Mouse (Mus musculus) liver, embryonic 13.5 days (tissue): ENCODE results near the gene Sez6. TPM values are rescaled to one million over a fixed set of nuclear protein-coding genes. Genes with fewer than 3 reads are reported as not detected.

Experiments used
- ATAC-seq: fragments of 200-750 bp; cut with Nextera tagmentation; 2 replicates; pipeline ENCODE4 v1.8.0; 2017; ENCODE audit warnings: low read depth, mild to moderate bottlenecking, moderate number of reproducible peaks, moderate library complexity
- DNase-seq: peaks from one replicate; pipeline ENCODE4 v3.0.0; 2022
- H3K27ac ChIP-seq: fragments of 300-500 bp; sonication (generic); 2 replicates; pipeline ENCODE4 v1.5.1; 2015; ENCODE audit warnings: moderate library complexity, mild to moderate bottlenecking, inconsistent platforms
- H3K27me3 ChIP-seq: fragments of 300-500 bp; sonication (generic); 2 replicates; pipeline ENCODE4 v1.6.1; 2015; ENCODE audit warnings: mild to moderate bottlenecking, inconsistent platforms
- H3K36me3 ChIP-seq: fragments of 300-500 bp; sonication (generic); 2 replicates; pipeline ENCODE4 v1.6.1; 2015; ENCODE audit warnings: mild to moderate bottlenecking, inconsistent platforms
- H3K4me1 ChIP-seq: fragments of 300-500 bp; sonication (generic); replicated peaks from 2 replicates; pipeline ENCODE4 v1.6.1; 2015; ENCODE audit warnings: inconsistent platforms
- H3K4me2 ChIP-seq: fragments of 300-500 bp; sonication (generic); 2 replicates; pipeline ENCODE4 v1.6.1; 2015; ENCODE audit warnings: inconsistent platforms, mild to moderate bottlenecking, moderate library complexity
- H3K4me3 ChIP-seq: fragments of 300-500 bp; sonication (generic); replicated peaks from 2 replicates; pipeline ENCODE4 v1.5.1; 2015; ENCODE audit warnings: mild to moderate bottlenecking, inconsistent platforms
- H3K9ac ChIP-seq: fragments of 300-500 bp; sonication (generic); 2 replicates; pipeline ENCODE4 v1.6.1; 2015; ENCODE audit warnings: mild to moderate bottlenecking, inconsistent platforms
- H3K9me3 ChIP-seq: fragments of 300-500 bp; sonication (generic); replicated peaks from 2 replicates; pipeline ENCODE4 v1.6.1; 2016; ENCODE audit warnings: inconsistent platforms
- WGBS: fragments of 180-500 bp; shearing (Covaris S2); methylation state at CpG from one replicate; pipeline ENCODE4 v1.1.7; 2015; ENCODE audit not compliant: insufficient replicate concordance; 5-methylcytosine and 5-hydroxymethylcytosine counted together
- polyA plus RNA-seq: library from polyadenylated mRNA; unstranded; fragments of >200 nt; fragmentation: Nextera tagmentation; extraction: Ambion mirVana; gene quantifications from 2 replicates; pipeline ENCODE4 v1.2.1, GENCODE M21; 2015

Sez6 gene
- polyA plus RNA-seq, 1 experiment from 2014 or later, result 0.20 TPM

DNA sequence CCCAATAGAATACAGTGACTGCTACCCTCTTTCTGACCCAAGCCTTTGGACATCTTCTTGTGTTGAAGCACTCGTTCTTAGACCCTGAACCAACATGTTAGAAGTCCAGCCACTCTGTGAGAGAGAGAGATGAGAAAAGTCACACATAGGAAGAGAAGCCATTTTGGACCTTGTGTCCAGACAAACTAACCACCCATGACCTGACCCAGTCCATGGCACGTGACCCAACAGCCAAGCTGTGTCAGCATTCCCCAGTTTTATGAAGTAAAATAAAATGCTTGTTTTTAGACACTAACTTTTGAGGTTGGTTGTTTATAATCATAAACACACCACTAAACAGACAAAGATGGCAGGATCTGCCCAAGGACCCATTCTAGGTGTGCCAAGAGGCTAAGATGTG, 35.6 kb upstream of the Sez6 start:
- H3K27ac ChIP-seq, result no peak overlapping the region

DNA sequence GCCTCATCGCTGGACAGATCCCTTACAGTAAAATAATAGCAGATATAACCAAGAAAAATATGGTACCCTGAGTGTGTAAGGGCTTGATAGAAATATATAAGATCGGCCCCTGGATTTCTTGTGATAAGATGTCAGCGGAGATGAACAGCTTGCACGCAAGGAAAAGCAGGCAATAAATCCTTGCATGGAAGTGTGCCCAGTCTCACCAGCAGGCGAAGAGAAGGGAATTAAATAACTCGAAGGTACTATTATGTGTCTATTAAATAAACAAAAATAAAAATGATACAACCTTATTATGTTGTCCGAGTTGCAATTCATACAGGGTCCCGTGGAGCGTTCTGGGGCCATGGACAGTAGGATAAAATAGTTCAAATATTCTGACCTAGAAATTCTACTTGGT, 34.6 kb upstream of the Sez6 start:
- 72% methylated on average over 9 of the region's 9 CpGs for WGBS
- no peak overlapping the region for H3K4me3 ChIP-seq
- ATAC-seq (no peak), DNase-seq (no peak)
- peaks cover 10% of the 10 kb centered on the region; the same call in 1 of the 2 replicates for H3K4me1 ChIP-seq
- H3K9ac ChIP-seq, result no peak overlapping the region
- H3K27me3 ChIP-seq, result peaks cover 66% of the 10 kb centered on the region
- no peaks in the 10 kb centered on the region for H3K9me3 ChIP-seq
- H3K4me2 ChIP-seq, result no peak overlapping the region
- H3K36me3 ChIP-seq, result no peaks in the 10 kb centered on the region
- no peak overlapping the region for H3K27ac ChIP-seq

More for the DNA sequence above, 35.6 kb upstream of the Sez6 start:
- Histone ChIP-seq H3K36me3 (no peaks in the 10 kb centered on the region; the same call in 1 of the 2 replicates), H3K9ac (no peak overlapping the region), H3K4me3 (no peak overlapping the region), H3K4me2 (no peak overlapping the region), H3K9me3 (no peaks in the 10 kb centered on the region), H3K4me1 (peaks cover 7% of the 10 kb centered on the region; the same call in 1 of the 2 replicates), H3K27me3 (peaks cover 65% of the 10 kb centered on the region)
- DNase-seq, result no peak
- ATAC-seq, result no peak
- WGBS, result 46% methylated on average over 2 of the region's 2 CpGs

DNA sequence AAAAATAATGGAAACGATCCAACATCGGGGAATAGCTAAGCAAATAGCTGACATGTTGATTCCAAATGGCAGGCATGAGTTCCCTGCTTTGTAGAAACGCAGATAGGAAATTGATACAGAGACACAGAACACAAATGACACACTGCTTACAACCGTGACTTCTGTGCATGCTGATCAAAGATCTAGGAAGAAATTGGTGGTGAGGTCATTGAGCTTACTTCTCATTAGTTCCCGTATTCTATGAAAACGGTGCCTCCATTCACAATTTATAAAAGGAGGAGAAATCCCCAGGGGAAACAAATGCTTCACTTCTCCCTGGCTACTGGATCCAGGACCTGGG, 34.1 kb upstream of the Sez6 start:
- DNase-seq (no peak), ATAC-seq (no peak)
- H3K4me2 ChIP-seq, result no peak overlapping the region
- no peak overlapping the region for H3K4me3 ChIP-seq
- no peaks in the 10 kb centered on the region for H3K36me3 ChIP-seq
- 50% methylated on average over 6 of the region's 6 CpGs for WGBS
- H3K9me3 ChIP-seq, result no peaks in the 10 kb centered on the region
- no peak overlapping the region for H3K27ac ChIP-seq
- H3K27me3 ChIP-seq, result peaks cover 69% of the 10 kb centered on the region
- H3K4me1 ChIP-seq, result peaks cover 10% of the 10 kb centered on the region; the same call in 1 of the 2 replicates
- no peak overlapping the region for H3K9ac ChIP-seq

DNA sequence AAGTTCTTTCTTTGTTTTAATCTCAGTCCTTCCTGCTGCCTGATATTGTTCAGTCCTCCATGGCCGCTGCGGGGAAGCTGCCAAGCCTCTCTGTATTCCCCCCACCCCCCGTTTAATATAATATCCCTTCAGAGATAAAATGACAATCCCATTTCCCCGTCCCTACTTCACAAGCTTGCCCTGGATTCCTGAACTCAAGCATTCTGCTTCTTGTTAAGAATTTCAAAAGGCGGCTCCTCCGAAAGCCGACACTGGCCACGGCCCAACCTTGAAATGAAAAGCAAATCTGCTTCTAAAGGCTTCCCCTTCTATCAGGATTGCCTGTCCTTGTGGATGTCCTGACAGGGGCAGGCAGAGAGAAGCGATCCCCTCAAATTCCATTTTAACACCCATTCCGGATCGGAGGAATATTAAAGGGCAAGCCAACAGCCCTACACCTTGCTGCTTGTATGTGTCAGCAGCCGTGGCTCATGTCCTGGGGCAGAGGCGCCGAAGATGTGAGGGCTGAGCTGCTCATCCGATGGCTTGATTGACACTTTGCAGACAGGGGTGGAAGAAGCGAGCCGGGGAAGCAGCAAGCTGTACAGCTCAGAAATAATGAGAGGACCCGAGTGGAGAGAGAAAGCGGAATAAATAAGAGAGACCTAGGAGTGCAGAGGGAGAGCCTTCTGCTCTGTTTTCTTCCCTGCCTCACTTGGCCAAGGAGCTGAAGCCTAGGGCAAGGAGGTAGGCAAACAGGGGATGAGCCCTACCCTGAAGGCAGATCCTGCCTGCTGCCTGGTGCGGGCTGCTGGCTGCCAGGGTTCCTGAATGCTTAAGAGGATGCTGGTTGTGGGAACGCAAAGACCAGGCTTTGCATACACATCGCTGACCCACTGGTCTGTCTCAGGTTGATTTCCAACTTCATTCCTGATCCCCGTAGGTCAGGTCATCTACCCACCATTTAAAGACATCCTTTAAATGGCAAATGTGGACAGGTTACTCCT, 33.5 kb upstream of the Sez6 start:
- H3K4me2 ChIP-seq, result no peak overlapping the region
- DNase-seq (no peak), ATAC-seq (no peak)
- H3K9ac ChIP-seq, result no peak overlapping the region
- no peak overlapping the region for H3K27ac ChIP-seq
- 30% methylated on average over 23 of the region's 23 CpGs for WGBS
- peaks cover 14% of the 10 kb centered on the region for H3K4me1 ChIP-seq
- H3K27me3 ChIP-seq, result peaks cover 75% of the 10 kb centered on the region
- H3K36me3 ChIP-seq, result no peaks in the 10 kb centered on the region
- H3K4me3 ChIP-seq, result no peak overlapping the region
- H3K9me3 ChIP-seq, result no peaks in the 10 kb centered on the region

DNA sequence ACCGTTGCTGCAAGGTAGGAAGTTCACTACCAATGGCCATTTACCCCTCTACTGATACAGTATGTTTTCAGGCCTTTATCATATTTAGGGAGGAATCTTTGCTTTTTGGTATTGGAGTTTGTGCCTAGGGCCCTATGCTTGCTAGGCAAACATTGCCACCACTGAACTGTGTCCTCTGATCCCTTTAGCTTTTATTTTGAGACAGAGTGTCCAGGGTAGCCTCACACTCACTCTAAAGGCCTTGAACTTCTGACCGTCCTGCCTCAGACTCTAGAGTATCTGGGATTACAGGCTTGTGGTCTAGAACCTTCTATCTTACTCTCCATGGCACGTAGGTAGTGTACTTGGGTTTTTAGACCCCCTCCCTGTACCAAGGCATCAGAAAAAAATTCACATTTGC, 30.4 kb upstream of the Sez6 start:
- no peak overlapping the region for H3K4me3 ChIP-seq
- no peaks in the 10 kb centered on the region for H3K9me3 ChIP-seq
- H3K4me2 ChIP-seq, result no peak overlapping the region
- no peaks in the 10 kb centered on the region for H3K36me3 ChIP-seq
- DNase-seq (no peak), ATAC-seq (no peak)
- H3K27me3 ChIP-seq, result peaks cover 73% of the 10 kb centered on the region
- H3K27ac ChIP-seq, result no peak overlapping the region; the same call in 1 of the 2 replicates
- H3K9ac ChIP-seq, result no peak overlapping the region
- peaks cover 15% of the 10 kb centered on the region for H3K4me1 ChIP-seq
- 55% methylated on average over 3 of the region's 3 CpGs for WGBS

DNA sequence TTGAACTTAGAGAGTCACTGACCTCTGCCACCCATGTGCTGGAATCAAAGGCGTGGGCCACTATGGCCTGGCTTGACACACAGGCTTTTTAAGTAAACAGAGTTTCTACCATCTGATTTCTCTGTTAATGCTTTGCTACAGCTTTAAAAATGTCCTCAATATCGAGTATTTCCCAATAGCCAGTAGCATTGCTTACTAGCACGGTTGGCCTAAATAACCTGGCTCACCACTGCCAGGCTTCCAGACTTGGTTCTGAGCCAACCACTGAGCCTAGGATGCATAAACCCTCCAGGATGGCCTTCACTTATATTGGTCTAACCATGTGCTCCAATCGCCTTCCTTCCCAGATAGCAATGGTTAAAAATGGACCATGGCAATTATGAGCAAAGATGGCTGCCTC, 29.9 kb upstream of the Sez6 start:
- no peak for DNase-seq
- ATAC-seq, result no peak
- peaks cover 71% of the 10 kb centered on the region for H3K27me3 ChIP-seq

DNA sequence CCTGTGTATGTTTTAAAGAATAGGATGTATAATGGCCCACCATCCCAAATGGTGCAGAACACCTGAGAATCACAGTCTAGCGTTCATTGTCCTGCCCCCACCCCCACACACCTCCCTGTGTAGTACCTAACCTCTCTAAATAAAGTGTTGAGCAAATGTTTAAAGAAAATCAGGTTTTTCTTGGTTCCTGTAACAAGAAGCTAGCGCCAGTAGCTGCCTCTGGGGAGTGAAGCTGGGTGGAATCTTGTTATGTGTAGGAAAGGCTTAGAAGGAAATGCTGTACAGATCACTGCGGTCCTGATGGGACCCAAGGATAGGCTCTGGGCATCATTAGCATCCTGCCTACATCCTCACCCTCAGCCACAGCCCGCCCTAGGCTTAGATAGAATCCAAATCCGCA, 29.2 kb upstream of the Sez6 start:
- 44% methylated on average over 5 of the region's 5 CpGs for WGBS
- no peak overlapping the region for H3K9ac ChIP-seq
- no peak overlapping the region for H3K4me2 ChIP-seq
- H3K27me3 ChIP-seq, result peaks cover 69% of the 10 kb centered on the region
- H3K4me1 ChIP-seq, result peaks cover 7% of the 10 kb centered on the region
- no peak for DNase-seq
- ATAC-seq, result no peak
- no peak overlapping the region for H3K27ac ChIP-seq
- H3K36me3 ChIP-seq, result no peaks in the 10 kb centered on the region
- H3K4me3 ChIP-seq, result no peak overlapping the region
- no peaks in the 10 kb centered on the region for H3K9me3 ChIP-seq

More for the DNA sequence above, 29.9 kb upstream of the Sez6 start:
- Histone ChIP-seq H3K4me1 (peaks cover 11% of the 10 kb centered on the region), H3K36me3 (no peaks in the 10 kb centered on the region), H3K9ac (no peak overlapping the region), H3K4me3 (no peak overlapping the region), H3K27ac (no peak overlapping the region; the same call in 1 of the 2 replicates), H3K9me3 (no peaks in the 10 kb centered on the region), H3K4me2 (no peak overlapping the region)
- 63% methylated on average over 4 of the region's 4 CpGs for WGBS

DNA sequence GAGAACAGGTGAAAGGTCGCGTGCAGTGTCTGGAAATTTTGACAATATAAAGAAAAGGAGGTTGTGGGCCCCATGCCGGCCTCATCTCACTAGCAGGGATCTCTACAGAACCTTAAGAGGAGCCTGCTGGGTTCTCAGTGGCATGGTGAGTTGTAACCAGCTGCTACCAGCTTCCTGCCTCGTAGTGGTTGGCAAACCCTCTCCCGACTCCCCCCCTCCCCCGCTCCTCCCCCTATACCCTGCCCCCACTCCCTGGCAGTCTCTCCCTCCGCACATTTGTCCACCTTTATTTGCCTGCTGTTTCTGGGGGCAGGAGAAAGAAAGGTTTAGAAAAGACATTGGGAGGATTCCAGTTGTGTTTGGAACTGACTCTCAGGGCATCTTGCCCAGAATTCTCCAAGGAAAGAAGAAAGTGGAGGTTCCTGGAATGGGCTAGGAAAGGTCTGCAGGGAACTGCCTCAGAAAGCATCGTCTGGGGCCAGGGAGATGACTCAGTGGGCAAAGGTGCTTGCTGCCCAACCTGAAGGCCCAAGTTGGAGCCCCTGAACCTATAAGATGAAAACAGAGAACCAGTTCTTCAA, 28.7 kb upstream of the Sez6 start:
- H3K4me1 ChIP-seq, result peaks cover 7% of the 10 kb centered on the region
- H3K36me3 ChIP-seq, result no peaks in the 10 kb centered on the region
- no peak overlapping the region for H3K9ac ChIP-seq
- no peak overlapping the region for H3K27ac ChIP-seq
- H3K4me3 ChIP-seq, result no peak overlapping the region
- DNase-seq, result no peak
- WGBS, result 37% methylated on average over 8 of the region's 8 CpGs
- peaks cover 69% of the 10 kb centered on the region for H3K27me3 ChIP-seq
- no peaks in the 10 kb centered on the region for H3K9me3 ChIP-seq
- no peak overlapping the region for H3K4me2 ChIP-seq
- no peak for ATAC-seq

DNA sequence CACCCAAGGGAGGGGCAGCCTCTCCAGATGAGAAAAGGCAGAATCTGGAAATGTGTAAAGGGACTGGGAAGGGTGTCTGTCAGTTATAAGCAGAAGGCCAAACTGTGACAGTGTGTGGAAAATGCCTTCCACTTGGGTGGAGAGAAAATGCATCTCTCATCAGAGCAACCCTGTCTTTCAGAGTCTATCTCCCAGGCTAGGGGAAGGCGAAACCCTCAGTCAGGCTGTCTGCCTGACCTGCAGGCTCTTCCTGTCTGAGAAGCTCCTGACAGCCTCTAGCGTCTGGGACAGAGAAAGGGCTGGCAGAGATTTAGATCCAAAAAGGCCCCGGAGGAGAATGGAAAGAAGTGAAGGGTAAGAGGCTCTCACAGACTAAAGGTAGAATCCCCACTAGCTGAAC, 26.8 kb upstream of the Sez6 start:
- no peak overlapping the region for H3K27ac ChIP-seq
- DNase-seq (no peak), ATAC-seq (no peak)
- 25% methylated on average over 3 of the region's 3 CpGs for WGBS
- H3K9ac ChIP-seq, result no peak overlapping the region
- no peak overlapping the region for H3K4me3 ChIP-seq
- H3K4me1 ChIP-seq, result peaks cover 7% of the 10 kb centered on the region
- no peaks in the 10 kb centered on the region for H3K36me3 ChIP-seq
- peaks cover 68% of the 10 kb centered on the region for H3K27me3 ChIP-seq
- H3K4me2 ChIP-seq, result no peak overlapping the region
- no peaks in the 10 kb centered on the region for H3K9me3 ChIP-seq

DNA sequence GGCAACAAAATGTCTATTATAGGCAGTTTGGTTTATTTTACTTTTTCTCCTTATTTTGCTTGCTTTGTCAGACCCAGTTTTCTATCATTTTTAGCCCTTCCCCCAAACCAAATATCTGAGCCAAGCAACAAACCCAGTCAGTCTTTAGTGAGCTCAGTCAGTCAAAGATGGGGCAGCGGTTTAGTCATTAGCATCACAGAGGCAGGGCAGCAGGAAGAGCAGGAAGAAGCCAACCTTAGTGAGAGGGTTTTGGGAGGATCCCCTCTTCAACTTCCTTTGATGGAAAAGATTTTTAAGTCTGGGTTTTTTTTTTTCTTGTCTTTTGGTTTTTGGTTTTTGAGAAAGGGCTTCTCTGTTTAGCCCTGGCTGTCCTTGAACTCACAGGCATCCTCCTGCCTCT, 25.9 kb upstream of the Sez6 start:
- no peak overlapping the region for H3K4me2 ChIP-seq
- H3K9ac ChIP-seq, result no peak overlapping the region
- ATAC-seq, result no peak
- H3K4me3 ChIP-seq, result no peak overlapping the region
- no peak for DNase-seq
- no peak overlapping the region for H3K27ac ChIP-seq
- H3K36me3 ChIP-seq, result no peaks in the 10 kb centered on the region
- no peaks in the 10 kb centered on the region for H3K9me3 ChIP-seq
- 41% methylated on average over 1 of the region's 1 CpGs for WGBS
- H3K27me3 ChIP-seq, result peaks cover 67% of the 10 kb centered on the region
- peaks cover 7% of the 10 kb centered on the region for H3K4me1 ChIP-seq

DNA sequence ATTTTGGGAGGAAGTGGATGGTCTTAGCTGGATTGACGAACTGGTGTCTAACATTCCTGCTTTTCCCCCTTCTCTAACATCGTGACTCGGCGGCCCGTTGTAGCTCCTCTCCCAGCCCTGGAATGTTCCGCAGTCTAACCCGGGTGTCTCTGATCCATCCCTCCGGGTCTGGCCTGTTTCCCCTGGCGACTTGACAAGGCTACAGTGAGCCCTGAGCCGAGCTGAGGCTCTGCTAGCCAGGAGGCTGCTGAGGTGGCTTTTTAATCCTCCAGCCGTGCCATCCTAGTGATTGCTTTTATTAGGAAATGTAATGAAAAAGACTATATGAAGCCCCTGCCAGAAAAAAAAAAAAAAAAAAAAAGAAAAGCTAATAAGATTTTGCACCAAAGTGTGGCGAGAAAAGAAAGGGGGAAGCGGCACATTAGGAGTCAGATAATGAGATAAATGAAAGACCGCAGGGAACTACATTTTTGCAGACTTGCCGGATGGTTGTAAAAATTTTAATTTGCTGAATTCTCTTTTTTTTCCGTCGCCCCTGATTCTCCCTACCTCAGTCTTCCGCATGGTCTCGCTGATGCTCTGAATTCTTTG, 24.4 kb upstream of the Sez6 start:
- H3K4me2 ChIP-seq, result no peak overlapping the region
- DNase-seq, result no peak
- no peaks in the 10 kb centered on the region for H3K36me3 ChIP-seq
- peaks cover 4% of the 10 kb centered on the region; the same call in 1 of the 2 replicates for H3K4me1 ChIP-seq
- no peak for ATAC-seq
- no peak overlapping the region for H3K9ac ChIP-seq
- 30% methylated on average over 19 of the region's 19 CpGs for WGBS
- H3K9me3 ChIP-seq, result no peaks in the 10 kb centered on the region
- no peak overlapping the region for H3K4me3 ChIP-seq
- H3K27me3 ChIP-seq, result peaks cover 75% of the 10 kb centered on the region
- no peak overlapping the region for H3K27ac ChIP-seq
